Mouse (Mus musculus) stomach, embryonic 16.5 days (tissue): ENCODE results near the gene Tfap2c. TPM values are rescaled to one million over a fixed set of nuclear protein-coding genes. Genes with fewer than 3 reads are reported as not detected.

ENCODE experiments used
- ATAC-seq: fragments of 200-750 bp; cut with Nextera tagmentation; 2 replicates; pipeline ENCODE4 v1.8.0; 2017; ENCODE audit warnings: moderate number of reproducible peaks, moderate TSS enrichment; ENCODE audit not compliant: insufficient read depth, low FRiP score
- H3K27ac ChIP-seq: fragments of 300-500 bp; sonication (generic); 2 replicates; pipeline ENCODE4 v1.5.1; 2014; ENCODE audit warnings: low read length
- H3K27me3 ChIP-seq: fragments of 300-500 bp; sonication (generic); 2 replicates; pipeline ENCODE4 v1.6.1; 2014; ENCODE audit warnings: low read length, control low read depth, mixed read lengths; ENCODE audit not compliant: control insufficient read depth, insufficient read depth
- H3K36me3 ChIP-seq: fragments of 300-500 bp; sonication (generic); 2 replicates; pipeline ENCODE4 v1.6.1; 2014; ENCODE audit warnings: low read length; ENCODE audit not compliant: control insufficient read depth, insufficient read depth
- H3K4me1 ChIP-seq: fragments of 300-500 bp; sonication (generic); 2 replicates; pipeline ENCODE4 v1.6.1; 2014; ENCODE audit warnings: low read length, control low read depth, mixed read lengths; ENCODE audit not compliant: control insufficient read depth, insufficient read depth
- H3K4me2 ChIP-seq: fragments of 300-500 bp; sonication (generic); 2 replicates; pipeline ENCODE4 v1.6.1; 2014; ENCODE audit warnings: low read depth, low read length, mixed read lengths
- H3K4me3 ChIP-seq: fragments of 300-500 bp; sonication (generic); replicated peaks from 2 replicates; pipeline ENCODE4 v1.5.1; 2014; ENCODE audit warnings: mild to moderate bottlenecking, low read length
- H3K9ac ChIP-seq: fragments of 300-500 bp; sonication (generic); 2 replicates; pipeline ENCODE4 v1.6.1; 2014; ENCODE audit warnings: low read length
- H3K9me3 ChIP-seq: fragments of 300-500 bp; sonication (generic); replicated peaks from 2 replicates; pipeline ENCODE4 v1.6.1; 2016; ENCODE audit warnings: low read length, control low read depth; ENCODE audit not compliant: control insufficient read depth
- WGBS: fragments of 180-500 bp; shearing (Covaris S2); extraction: QIAGEN DNeasy Blood & Tissue Kit; methylation state at CpG from one replicate; pipeline ENCODE4 v1.1.7; 2014; 5-methylcytosine and 5-hydroxymethylcytosine counted together
- polyA plus RNA-seq: library from polyadenylated mRNA; unstranded; fragments of >200 nt; fragmentation: Nextera tagmentation; extraction: Ambion mirVana; gene quantifications from 2 replicates; pipeline ENCODE4 v1.2.1, GENCODE M21; 2015

Tfap2c gene
- polyA plus RNA-seq, 1 experiment from 2014 or later, result 7.6 TPM

DNA sequence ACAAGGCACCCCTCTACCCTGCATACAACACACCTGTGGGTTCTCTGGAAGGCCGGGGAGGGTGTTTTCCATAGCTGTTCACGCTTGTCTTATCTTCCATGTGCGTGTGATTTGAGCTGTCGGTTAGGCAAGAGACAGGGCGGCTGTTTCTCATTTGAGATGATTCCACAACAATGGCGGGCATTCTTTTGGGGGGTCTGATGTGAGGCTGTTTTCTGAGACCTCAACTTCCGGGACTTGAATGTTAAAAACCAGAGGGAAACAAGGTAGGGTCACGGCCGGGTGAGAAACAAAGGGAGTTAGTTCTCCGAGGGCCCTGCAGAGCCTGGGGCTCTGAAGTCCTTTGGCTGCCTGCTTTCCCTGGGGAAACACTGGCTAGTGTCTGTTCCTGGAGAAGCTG is 11.6 kb downstream of the Tfap2c start:
- Histone ChIP-seq H3K36me3 (no peaks in the 10 kb centered on the region), H3K4me1 (no peaks in the 10 kb centered on the region), H3K9me3 (no peaks in the 10 kb centered on the region), H3K27me3 (0 out of 2 replicates have a peak, but pooled peaks cover 9% of the 10 kb centered on the region), H3K27ac (no peak overlapping the region), H3K4me3 (no peak overlapping the region), H3K9ac (no peak overlapping the region), H3K4me2 (no peak overlapping the region)
- WGBS, result 48% methylated on average over 10 of the region's 10 CpGs
- no peak for ATAC-seq

DNA sequence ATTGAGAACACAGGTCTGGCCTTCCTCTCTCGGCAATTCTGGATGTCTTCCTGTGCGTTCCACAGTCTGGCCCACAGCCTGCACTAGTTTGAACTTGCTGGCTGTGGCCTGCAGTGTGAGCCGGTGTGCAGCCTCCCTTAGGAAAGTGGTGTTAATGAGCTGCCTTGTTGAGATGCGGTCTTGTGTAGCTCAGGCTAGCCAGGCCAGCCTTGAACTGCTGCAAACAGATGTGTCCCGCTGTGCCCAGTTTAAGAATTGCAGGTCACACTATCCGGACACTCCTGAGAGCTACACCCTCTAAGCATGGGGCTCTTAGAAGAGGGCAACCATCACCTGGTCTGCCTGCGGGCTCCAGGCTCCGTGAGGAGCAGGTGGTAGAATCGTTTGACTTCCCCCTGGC is 18.4 kb downstream of the Tfap2c start:
- Histone ChIP-seq H3K27ac (no peak overlapping the region), H3K4me2 (no peak overlapping the region), H3K36me3 (no peaks in the 10 kb centered on the region), H3K9ac (no peak overlapping the region), H3K9me3 (no peaks in the 10 kb centered on the region), H3K4me1 (no peaks in the 10 kb centered on the region), H3K27me3 (no peaks in the 10 kb centered on the region), H3K4me3 (no peak overlapping the region)
- WGBS, result 77% methylated on average over 9 of the region's 9 CpGs
- no peak for ATAC-seq

DNA sequence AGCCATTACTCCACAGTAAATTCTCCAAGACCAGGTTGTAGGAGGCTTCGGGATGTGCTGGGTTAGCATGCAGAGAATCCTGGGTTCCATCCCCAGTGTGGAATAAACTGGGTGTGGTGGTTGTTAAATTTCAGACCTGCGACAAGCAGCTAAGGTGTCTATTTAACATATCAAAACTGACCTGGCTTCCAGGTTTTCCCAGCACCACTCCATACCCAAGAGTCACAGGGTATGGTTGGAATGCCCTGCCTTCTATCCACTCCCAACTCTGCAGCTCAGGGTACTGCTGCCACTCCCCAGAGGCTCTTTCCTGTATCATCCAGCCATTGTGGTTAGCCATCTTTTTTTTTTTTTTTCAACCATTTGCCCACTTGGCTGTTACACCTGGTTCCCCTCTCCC is 19.1 kb downstream of the Tfap2c start:
- 83% methylated on average over 2 of the region's 2 CpGs for WGBS
- H3K4me3 ChIP-seq, result no peak overlapping the region
- H3K9ac ChIP-seq, result no peak overlapping the region
- H3K9me3 ChIP-seq, result no peaks in the 10 kb centered on the region
- ATAC-seq, result no peak
- H3K4me2 ChIP-seq, result no peak overlapping the region
- H3K36me3 ChIP-seq, result no peaks in the 10 kb centered on the region
- H3K4me1 ChIP-seq, result no peaks in the 10 kb centered on the region
- H3K27me3 ChIP-seq, result no peaks in the 10 kb centered on the region
- no peak overlapping the region for H3K27ac ChIP-seq

DNA sequence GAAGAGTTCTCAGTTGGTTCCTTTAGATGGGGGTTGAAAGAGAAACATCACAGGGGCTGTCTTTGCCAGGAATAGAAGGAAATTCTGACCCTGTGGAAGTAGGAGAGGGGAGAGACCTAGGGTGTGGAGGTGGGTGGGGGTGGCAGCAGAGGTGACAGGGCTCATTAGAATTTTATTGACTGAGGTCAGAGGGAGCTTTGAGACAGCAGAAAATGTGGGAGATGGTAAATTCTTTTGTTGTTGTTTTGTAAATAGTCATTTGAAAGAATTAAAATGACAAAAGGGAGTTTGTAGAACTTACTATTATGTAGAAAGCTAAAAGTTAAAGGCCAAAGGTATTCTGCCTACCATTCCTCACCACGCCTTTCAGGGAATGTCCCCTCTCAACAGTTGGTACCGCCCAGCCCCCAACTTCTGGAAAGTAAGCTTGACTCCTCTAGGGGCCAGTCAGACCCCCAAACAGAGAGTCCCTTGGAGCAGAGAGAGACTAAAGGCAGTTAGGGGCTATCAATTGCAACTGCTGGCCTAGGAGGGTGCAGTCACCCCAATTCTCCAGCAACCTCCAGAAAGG is 27.9 kb downstream of the Tfap2c start:
- Histone ChIP-seq H3K36me3 (no peaks in the 10 kb centered on the region), H3K4me1 (no peaks in the 10 kb centered on the region), H3K27me3 (no peaks in the 10 kb centered on the region), H3K9ac (no peak overlapping the region), H3K4me2 (no peak overlapping the region), H3K9me3 (no peaks in the 10 kb centered on the region), H3K27ac (no peak overlapping the region), H3K4me3 (no peak overlapping the region)
- 61% methylated on average over 2 of the region's 2 CpGs for WGBS
- no peak for ATAC-seq

DNA sequence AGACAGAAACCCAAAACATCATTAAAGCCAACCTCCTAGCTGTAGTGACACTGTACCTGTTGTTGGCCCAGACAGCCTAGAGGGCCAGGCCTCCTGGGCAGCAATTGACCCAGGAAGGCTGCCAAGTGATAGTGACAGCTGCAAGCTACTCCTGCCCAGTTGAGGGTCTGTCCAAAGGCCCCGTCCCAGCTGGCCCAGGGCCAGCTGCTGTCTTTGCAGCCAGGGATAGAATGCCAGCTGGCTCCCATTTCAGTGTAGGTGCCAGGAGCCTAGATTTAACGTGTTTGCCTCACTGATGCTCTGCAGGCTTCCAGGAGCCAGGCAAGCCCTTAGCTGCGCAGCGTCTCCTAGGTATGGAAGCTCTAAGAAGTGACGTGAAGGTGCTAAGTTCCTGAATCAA is 29.8 kb downstream of the Tfap2c start:
- Histone ChIP-seq H3K36me3 (no peaks in the 10 kb centered on the region), H3K9ac (no peak overlapping the region), H3K4me3 (no peak overlapping the region), H3K4me1 (no peaks in the 10 kb centered on the region), H3K4me2 (no peak overlapping the region), H3K27me3 (no peaks in the 10 kb centered on the region), H3K9me3 (no peaks in the 10 kb centered on the region), H3K27ac (no peak overlapping the region)
- ATAC-seq, result no peak
- 49% methylated on average over 5 of the region's 5 CpGs for WGBS

DNA sequence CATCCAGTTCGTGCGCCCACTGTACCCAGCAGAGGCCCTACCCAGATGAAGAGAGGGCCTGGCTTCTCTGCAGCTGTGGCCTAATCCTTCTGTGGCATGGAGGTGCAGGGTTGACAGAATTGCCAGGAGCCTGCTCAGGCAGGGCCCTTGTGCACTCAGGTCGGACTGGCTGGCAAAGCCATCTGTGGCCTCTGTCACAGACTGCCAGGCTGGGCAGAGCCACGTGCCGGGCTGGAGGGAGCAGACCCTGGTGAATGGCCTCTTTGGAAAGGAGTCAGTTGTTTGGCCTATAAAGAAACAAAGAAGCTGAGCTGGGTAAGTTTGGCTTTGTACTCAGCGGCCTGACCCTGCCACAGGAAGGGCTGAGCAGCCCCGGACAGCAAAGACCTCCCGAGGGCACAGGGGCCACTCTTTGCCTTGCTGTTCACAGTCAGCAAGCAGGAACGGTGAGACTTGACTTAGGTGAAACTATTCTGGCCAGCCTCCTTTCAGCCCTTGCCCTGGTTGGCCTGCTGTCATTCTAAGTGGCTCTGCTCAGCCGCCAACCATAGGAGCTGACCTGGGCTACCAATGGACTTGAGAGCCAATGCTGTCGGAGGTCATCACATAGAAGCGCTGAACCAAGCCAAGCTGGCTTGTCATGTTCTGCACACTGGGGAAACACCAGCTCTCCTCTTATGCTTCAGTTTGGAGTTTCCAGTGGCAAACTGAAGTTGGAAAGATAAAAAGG is 31.3 kb downstream of the Tfap2c start:
- no peak overlapping the region for H3K4me3 ChIP-seq
- no peaks in the 10 kb centered on the region for H3K9me3 ChIP-seq
- H3K27ac ChIP-seq, result no peak overlapping the region
- WGBS, result 74% methylated on average over 12 of the region's 12 CpGs
- H3K9ac ChIP-seq, result no peak overlapping the region
- no peak overlapping the region for H3K4me2 ChIP-seq
- no peaks in the 10 kb centered on the region for H3K36me3 ChIP-seq
- no peaks in the 10 kb centered on the region for H3K4me1 ChIP-seq
- ATAC-seq, result no peak
- H3K27me3 ChIP-seq, result no peaks in the 10 kb centered on the region

DNA sequence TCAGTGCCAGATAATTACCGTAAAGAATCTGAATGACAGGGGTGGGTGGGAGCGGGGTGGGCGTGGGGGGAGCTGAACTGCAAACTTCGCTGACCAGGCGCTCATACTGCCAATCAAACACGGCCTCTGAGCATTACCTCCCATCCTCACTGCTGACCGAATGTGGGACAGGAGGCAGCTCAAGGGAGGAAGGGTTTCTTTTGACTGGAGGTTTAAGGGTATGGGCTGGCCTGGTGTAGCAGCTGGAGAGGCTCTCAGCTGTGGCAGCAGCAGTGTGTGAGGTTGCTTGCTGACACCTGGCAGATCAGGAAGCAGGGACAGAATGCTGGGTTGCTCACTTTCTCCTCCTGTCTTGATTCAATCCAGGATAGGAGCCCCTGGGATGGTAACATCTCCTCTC is 33.9 kb downstream of the Tfap2c start:
- no peak for ATAC-seq
- WGBS, result 28% methylated on average over 7 of the region's 7 CpGs
- Histone ChIP-seq H3K4me3 (no peak overlapping the region), H3K4me2 (no peak overlapping the region), H3K27ac (no peak overlapping the region), H3K9ac (no peak overlapping the region), H3K27me3 (no peaks in the 10 kb centered on the region), H3K9me3 (no peaks in the 10 kb centered on the region), H3K36me3 (no peaks in the 10 kb centered on the region), H3K4me1 (no peaks in the 10 kb centered on the region)

DNA sequence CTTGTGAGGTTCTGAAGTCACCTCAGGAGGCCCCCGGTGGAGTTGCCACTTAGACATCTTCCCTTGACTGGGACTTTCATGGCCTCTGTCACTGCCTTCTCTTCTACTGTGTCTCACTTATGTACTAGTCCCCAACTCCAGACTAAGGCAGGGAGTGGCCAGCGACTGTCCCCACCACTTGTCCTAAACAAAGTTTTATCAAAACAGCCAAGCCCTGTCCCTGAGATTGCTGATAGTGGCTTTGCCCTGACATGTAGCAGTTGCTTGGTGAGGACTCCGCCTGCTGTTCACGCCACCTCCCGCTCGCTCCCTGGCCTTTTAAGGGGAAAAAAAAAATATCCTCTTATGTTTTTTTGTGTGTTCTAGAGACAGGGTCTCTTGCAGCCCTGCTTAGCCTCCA is 35.9 kb downstream of the Tfap2c start:
- no peak for ATAC-seq
- Histone ChIP-seq H3K4me2 (no peak overlapping the region), H3K4me3 (no peak overlapping the region), H3K27me3 (no peaks in the 10 kb centered on the region), H3K27ac (no peak overlapping the region), H3K36me3 (no peaks in the 10 kb centered on the region), H3K9me3 (no peaks in the 10 kb centered on the region), H3K4me1 (no peaks in the 10 kb centered on the region), H3K9ac (no peak overlapping the region)
- WGBS, result 65% methylated on average over 6 of the region's 6 CpGs

DNA sequence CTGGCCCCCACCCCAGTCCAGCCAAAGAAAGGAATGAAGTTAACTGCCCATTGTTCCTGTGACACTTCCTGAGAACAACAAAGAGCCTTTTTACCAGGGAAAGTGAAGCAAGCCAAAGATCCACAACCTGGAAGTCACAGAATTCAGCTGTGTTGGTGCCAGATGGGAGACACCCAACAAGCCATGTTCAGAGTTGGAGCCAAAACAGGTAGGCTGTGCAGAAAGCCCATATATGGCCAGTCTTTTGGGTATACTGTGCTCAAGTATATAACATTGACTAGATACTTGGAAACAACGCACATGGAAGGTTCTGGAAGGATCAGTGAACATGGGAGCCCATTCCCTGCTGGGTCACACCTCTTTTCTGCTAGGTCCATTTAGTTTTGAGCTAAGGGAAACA is 39.7 kb downstream of the Tfap2c start:
- WGBS, result 92% methylated on average over 1 of the region's 1 CpGs

More for the DNA sequence above, 39.7 kb downstream of the Tfap2c start:
- Histone ChIP-seq H3K36me3 (no peaks in the 10 kb centered on the region), H3K4me2 (no peak overlapping the region), H3K4me3 (no peak overlapping the region), H3K9me3 (no peaks in the 10 kb centered on the region), H3K4me1 (no peaks in the 10 kb centered on the region), H3K27ac (no peak overlapping the region), H3K9ac (no peak overlapping the region), H3K27me3 (no peaks in the 10 kb centered on the region)
- ATAC-seq, result no peak
